Mouse (Mus musculus): Measurements from ENCODE around the gene Pycr1.
A peak's percentile ranks its signal among the peaks of the same experiment; 100 is the strongest.
"Not testable (repeated sequence)": the region's sequence is repeated elsewhere in the genome, so short reads cannot be mapped to it uniquely, and the experiment has no call there.

Gene Pycr1

GRCm38 (mm10) chr11:120643601-120643987 lies at the start of gene Pycr1:
TSS of gene Pycr1 (minus strand) at chr11:120643769.
- peak; percentile 95 to 96 for DNase-seq

DNA sequence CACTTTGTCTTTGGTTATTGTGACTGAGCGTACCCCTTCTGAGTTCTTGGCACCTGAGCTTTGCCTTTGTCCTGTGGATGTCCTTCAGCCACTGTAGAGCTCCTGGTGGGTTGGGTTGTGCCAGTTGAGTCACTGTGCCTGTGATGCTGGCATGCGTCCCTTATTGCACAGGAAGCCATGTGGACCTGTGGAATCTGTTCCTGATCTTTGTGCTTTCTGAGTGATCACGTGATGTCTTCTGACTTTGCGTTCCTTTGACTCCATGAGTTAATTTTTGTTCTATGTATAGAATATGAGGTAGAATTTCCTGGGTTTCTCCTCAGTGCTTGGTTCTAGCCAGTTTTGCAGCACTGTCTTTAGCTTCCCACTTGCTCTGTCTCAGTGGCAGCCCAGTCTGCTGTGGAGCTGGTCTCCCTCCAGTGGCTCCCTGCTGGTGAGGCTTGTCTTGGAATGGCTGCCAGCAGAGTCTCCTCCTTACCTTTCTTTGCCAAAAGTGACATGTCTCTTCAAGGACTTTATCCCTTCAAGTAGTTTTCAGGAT lies 49.0 kb upstream of the Pycr1 start:
- peak; percentile 72 to 85 for DNase-seq

DNA sequence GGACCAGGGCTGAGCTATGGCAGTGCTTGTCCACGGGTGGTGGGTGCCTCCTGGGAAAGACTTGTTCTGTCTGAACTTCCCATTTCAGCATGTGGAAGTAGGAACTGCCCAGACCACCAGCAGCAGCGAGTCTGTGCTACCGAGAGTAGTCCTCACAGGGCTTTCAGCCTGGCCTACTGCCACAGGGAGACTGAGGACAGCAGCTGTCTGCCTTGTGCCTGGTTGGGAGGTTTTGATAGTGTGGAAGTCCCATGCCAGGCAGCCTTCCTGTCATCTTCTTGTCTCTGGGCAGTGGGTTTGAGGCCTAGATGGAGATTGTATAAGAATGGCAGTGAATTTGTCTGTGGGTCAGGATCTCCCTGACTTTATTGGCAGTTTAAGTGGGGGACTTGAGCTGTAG lies 45.8 kb upstream of the Pycr1 start:
- no peak for DNase-seq

GRCm38 (mm10) chr11:120686650-120687272 lies 43.2 kb upstream of the Pycr1 start:
- DNase-seq = no peak

DNA sequence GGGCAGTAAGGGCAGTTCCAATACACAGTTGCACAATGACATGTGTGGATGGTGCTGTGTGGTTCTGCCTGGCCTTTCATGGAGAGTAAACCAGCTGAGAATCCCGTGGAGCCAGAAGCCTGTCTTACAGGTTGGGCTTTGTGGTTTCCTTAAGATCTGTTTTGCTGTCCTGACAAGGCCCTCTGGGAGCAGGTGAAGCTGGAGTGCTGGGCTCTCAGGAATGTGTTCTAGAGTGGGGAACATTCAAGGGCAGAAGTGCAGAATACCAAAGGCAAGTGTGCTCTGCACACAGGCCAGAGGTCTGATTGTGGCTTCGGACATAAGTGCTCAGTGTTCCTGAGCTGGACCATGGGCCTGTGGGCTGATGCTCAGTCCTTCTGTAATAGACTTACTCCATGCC lies 41.1 kb upstream of the Pycr1 start:
- no peak for DNase-seq

- DNase-seq = no peak
Measured at GRCm38 (mm10) chr11:120684086-120684485, 40.5 kb upstream of the Pycr1 start.

DNA sequence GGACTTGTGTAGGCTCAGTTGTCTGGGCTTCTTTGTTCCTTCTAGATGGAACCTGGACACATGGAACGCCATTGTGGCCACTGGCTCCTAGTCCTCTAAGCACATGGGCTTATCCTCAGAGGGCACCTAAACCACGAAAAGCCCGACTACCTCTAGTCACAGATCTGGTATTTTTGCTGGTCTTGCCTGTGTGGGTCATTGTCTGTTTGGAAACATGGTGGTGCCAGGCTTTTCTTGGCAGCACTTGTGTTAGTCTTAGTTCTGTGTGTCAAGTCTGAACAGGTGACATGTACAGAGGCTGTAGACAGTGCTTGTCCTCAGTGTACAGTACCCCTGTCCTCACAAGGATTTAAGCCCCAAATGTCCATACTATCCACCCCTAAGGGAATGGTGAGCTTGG lies 40.0 kb upstream of the Pycr1 start:
- DNase-seq = no peak

DNA sequence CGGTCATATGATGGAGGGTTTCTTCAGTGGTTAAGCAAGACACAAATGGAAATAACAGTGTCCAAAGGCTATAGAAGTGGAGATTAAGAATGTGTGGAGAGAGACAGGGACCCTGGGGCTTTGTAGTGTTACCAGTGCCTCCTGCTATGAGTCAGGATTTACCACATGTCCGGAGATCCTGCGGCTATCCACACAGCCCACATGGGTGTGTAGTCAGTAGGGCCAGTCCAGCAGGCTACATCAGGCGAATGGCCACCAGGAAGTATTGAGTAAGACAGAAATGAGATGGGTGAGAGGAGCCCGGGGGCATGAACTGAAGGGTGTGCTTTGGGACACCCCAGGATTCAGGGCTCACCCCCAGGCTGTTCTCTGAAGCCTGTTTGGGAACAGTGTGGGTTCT lies 39.1 kb upstream of the Pycr1 start:
- no peak for DNase-seq

GRCm38 (mm10) chr11:120679909-120680308 lies 36.3 kb upstream of the Pycr1 start:
- peak; percentile 67 to 88 for DNase-seq

DNA sequence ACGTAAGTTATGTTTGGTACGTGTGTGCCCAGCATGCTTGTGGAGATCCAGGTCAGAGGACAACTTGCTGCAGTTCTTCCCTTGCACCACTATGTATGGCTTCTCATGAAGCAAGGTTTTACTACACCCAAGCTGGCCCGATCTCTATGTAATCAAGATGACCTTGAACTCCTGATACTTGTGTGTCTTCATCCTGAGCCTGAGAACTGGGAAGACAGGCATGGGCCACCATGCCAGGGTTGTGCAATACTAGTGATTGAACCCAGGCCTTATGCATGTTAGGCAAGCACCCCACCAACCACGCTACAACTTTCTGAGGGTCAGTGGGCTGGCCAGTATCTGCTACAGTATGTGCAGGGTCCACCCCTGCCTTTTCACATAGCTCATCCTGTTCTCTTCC lies 33.4 kb upstream of the Pycr1 start:
- DNase-seq = no peak

DNA sequence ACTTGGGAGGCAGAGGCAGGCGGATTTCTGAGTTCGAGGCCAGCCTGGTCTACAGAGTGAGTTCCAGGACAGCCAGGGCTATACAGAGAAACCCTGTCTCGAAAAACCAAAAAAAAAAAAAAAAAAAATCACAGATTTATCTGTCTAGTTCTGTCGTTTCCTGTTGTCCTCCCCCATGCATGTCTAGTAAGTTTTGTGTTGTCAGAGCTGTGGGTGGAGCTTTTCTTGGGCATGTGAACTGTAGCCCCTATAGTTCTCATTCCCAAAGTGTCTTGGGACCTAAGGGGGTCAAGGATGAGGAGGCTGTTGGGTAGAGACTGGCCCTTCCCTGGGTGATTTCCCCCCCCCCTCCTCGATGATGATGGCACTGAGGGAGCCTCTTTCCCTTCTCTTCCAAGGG lies 32.3 kb upstream of the Pycr1 start:
- not testable (repeated sequence) for DNase-seq

GRCm38 (mm10) chr11:120673594-120674122 lies 30.1 kb upstream of the Pycr1 start:
- DNase-seq = peak in 1 of 2 experiments; percentile 31

- DNase-seq = peak; percentile 98 to 99
Measured at GRCm38 (mm10) chr11:120672687-120673593, 29.4 kb upstream of the Pycr1 start, which contains the start of gene Aspscr1. TSS of gene Aspscr1 (plus strand) at chr11:120672973.

DNA sequence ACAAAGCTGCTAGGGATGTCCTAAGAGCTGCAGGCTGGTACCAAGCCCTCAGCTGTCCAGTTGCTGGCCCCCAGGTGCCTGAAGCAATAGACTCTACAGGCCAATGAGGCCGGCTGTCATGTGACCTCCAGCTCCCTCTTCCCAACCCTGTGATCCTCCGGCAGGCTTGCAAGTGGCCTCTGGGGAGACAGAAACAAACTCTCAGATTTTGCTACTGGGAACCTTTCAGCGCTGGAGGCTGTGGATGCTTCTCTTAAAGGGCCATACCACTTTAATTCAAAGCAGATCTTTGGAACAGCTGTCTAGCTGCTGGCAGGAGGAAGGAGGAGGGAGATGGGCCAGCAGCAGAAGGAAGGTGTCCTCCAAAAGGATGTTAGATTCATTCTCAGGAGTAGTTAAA lies 23.0 kb upstream of the Pycr1 start:
- peak in 1 of 2 experiments; percentile 49 for DNase-seq

- peak in 1 of 2 experiments; percentile 40 for DNase-seq
Measured at GRCm38 (mm10) chr11:120665406-120665805, 21.8 kb upstream of the Pycr1 start.

- DNase-seq = no peak
Measured at GRCm38 (mm10) chr11:120663714-120664113, 20.1 kb upstream of the Pycr1 start.

- no peak for DNase-seq
Measured at GRCm38 (mm10) chr11:120662759-120663158, 19.2 kb upstream of the Pycr1 start.

- no peak for DNase-seq
Measured at GRCm38 (mm10) chr11:120661076-120661460, 17.5 kb upstream of the Pycr1 start, which contains the start of gene Notum. TSS of gene Notum (minus strand) at chr11:120661175.

- peak; percentile 37 to 82 for DNase-seq
Measured at GRCm38 (mm10) chr11:120660301-120661075, 16.9 kb upstream of the Pycr1 start.

GRCm38 (mm10) chr11:120659509-120660300 lies 16.1 kb upstream of the Pycr1 start:
- DNase-seq = peak; percentile 15 to 65

DNA sequence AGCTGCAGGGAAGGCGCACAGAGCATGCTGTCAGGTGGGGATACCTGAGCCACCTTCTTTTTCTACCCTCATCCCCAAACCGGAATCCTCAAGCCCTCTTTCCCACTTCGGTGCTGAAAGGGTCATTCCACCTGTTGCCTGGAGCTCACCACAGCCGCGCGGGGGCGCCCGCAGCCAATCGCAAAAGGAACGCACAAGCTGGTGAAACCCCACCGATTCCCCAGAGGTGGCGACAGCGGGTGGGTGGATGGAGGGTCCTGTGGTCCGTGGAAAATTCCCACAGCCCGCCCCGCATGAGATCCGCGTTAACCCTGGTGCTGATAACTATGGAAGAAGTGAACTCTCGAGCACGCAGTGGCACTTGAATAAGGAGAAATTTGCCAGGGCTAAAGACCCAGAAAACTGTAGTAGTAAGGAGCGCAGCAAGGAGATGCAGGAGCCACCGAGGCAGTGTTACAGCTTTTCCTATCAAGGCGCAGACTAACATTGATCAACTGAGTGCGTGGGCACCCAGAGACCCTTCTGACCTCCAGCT lies 15.4 kb upstream of the Pycr1 start:
- peak; percentile 87 to 92 for DNase-seq

Data from kidney, postnatal 25 days (tissue).